Comparison of ENCODE assay signal across 8 mouse cellular contexts in genomic region chr11:31874071-31874470, GRCm38 (mm10). TPM values are rescaled to one million over a fixed set of nuclear protein-coding genes. Genes with fewer than 3 reads are reported as not detected.
DNase-seq lines count a peak whose midpoint lies in the region; ATAC-seq and TF ChIP-seq lines count a peak whose summit lies in the region.
"Had no signal": no experiment of that assay in that cellular context is flagged by ENCODE, and none has a peak within 500 bp of the region (broad histone marks: within the 10 kb centered on the region; RNA-seq: fewer than 3 reads in every experiment).

No protein-coding gene starts in this region.

- no peak for ATAC-seq in lung, embryonic 14.5 days (ENCODE audit: insufficient read depth)
- ATAC-seq in forebrain, embryonic 14.5 days, result no peak
- ATAC-seq in limb, embryonic 14.5 days (ENCODE audit: low FRiP score, low read depth), result no peak
- no peak for ATAC-seq in stomach, embryonic 14.5 days (ENCODE audit: insufficient number of reproducible peaks, insufficient read depth, low FRiP score, low read depth)

- H3K27ac ChIP-seq in lung, embryonic 14.5 days (ENCODE audit: low read depth), result no peak overlapping the region
- no peak overlapping the region for H3K27ac ChIP-seq in forebrain, embryonic 14.5 days (ENCODE audit: low read depth, low read length)
- H3K27ac ChIP-seq in limb, embryonic 14.5 days (replicated peaks; ENCODE audit: low read depth, low read length), result no peak overlapping the region
- H3K27ac ChIP-seq in stomach, embryonic 14.5 days (ENCODE audit: low read length), result no peak overlapping the region

- no peaks in the 10 kb centered on the region for H3K27me3 ChIP-seq in lung, embryonic 14.5 days (ENCODE audit: insufficient read depth, low read length)
- H3K27me3 ChIP-seq in forebrain, embryonic 14.5 days (replicated peaks; ENCODE audit: control insufficient read depth, insufficient read depth, low read length), result no peaks in the 10 kb centered on the region
- no peaks in the 10 kb centered on the region for H3K27me3 ChIP-seq in limb, embryonic 14.5 days (ENCODE audit: control insufficient read depth, insufficient read depth, low read length)
- no peaks in the 10 kb centered on the region for H3K27me3 ChIP-seq in stomach, embryonic 14.5 days (ENCODE audit: control insufficient read depth, insufficient read depth, low read length)

- TF ChIP-seq POLR2A in limb, embryonic 14.5 days (IDR thresholded peaks at IDR 0.05; ENCODE audit: borderline replicate concordance, extremely low read depth, insufficient read depth, insufficient read length), result no peak

- no peak for DNase-seq in lung, embryonic 14.5 days
- DNase-seq in lung, postnatal 14 days, result no peak
- no peak for DNase-seq in forebrain, embryonic 14.5 days (ENCODE audit: low spot score)
- DNase-seq in limb, embryonic 14.5 days (ENCODE audit: low spot score), result no peak
- DNase-seq in adrenal gland, postnatal 4 days (ENCODE audit: low spot score in 2 of 2), result no peak
- DNase-seq in thymus, postnatal 4 days, result no peak
- DNase-seq: right cerebral cortex, postnatal 4 days had no signal

- no peaks in the 10 kb centered on the region for H3K9me3 ChIP-seq in lung, embryonic 14.5 days (ENCODE audit: low read depth, low read length)
- H3K9me3 ChIP-seq in forebrain, embryonic 14.5 days (replicated peaks; ENCODE audit: control insufficient read depth, low read length), result no peaks in the 10 kb centered on the region
- H3K9me3 ChIP-seq in limb, embryonic 14.5 days (ENCODE audit: control insufficient read depth, low read length), result no peaks in the 10 kb centered on the region
- no peaks in the 10 kb centered on the region for H3K9me3 ChIP-seq in stomach, embryonic 14.5 days (ENCODE audit: control insufficient read depth, low read depth, low read length)

- H3K9ac ChIP-seq in lung, embryonic 14.5 days, result no peak overlapping the region
- peak overlapping the region; percentile 51; the same call in 1 of the 2 replicates for H3K9ac ChIP-seq in forebrain, embryonic 14.5 days (ENCODE audit: low read length)
- H3K9ac ChIP-seq in limb, embryonic 14.5 days (ENCODE audit: low read depth, low read length, severe bottlenecking), result no peak overlapping the region
- no peak overlapping the region for H3K9ac ChIP-seq in stomach, embryonic 14.5 days (replicated peaks; ENCODE audit: low read depth, low read length)

- WGBS in lung, embryonic 14.5 days, result 41% methylated on average over 2 of the region's 2 CpGs
- WGBS in forebrain, embryonic 14.5 days, result 84% methylated on average over 2 of the region's 2 CpGs
- 83% methylated on average over 2 of the region's 2 CpGs for WGBS in limb, embryonic 14.5 days
- 34% methylated on average over 2 of the region's 2 CpGs for WGBS in stomach, embryonic 14.5 days

- H3K4me1 ChIP-seq in lung, embryonic 14.5 days (ENCODE audit: insufficient read depth), result 0 out of 2 replicates have a peak, but pooled peaks cover 14% of the 10 kb centered on the region
- peaks cover 23% of the 10 kb centered on the region for H3K4me1 ChIP-seq in forebrain, embryonic 14.5 days (ENCODE audit: control insufficient read depth, insufficient read depth, low read length)
- peaks cover 21% of the 10 kb centered on the region for H3K4me1 ChIP-seq in limb, embryonic 14.5 days (ENCODE audit: control insufficient read depth, insufficient read depth, low read length)
- H3K4me1 ChIP-seq in stomach, embryonic 14.5 days (ENCODE audit: control insufficient read depth, insufficient read depth, low read length), result peaks cover 5% of the 10 kb centered on the region; the same call in 1 of the 2 replicates

- H3K4me3 ChIP-seq in lung, embryonic 14.5 days (ENCODE audit: low read depth, low read length), result peak overlapping the region; percentile 21
- H3K4me3 ChIP-seq in forebrain, embryonic 14.5 days (ENCODE audit: low read depth, low read length), result peak overlapping the region; percentile 79
- H3K4me3 ChIP-seq in limb, embryonic 14.5 days (replicated peaks; ENCODE audit: low read length), result peak overlapping the region; percentile 13
- H3K4me3 ChIP-seq in stomach, embryonic 14.5 days (ENCODE audit: low read depth, low read length), result no peak overlapping the region

- TF ChIP-seq CTCF in lung, embryonic 14.5 days (IDR thresholded peaks at IDR 0.05; ENCODE audit: low read depth), result no peak

- H3K36me3 ChIP-seq in lung, embryonic 14.5 days (ENCODE audit: insufficient read depth), result no peaks in the 10 kb centered on the region
- H3K36me3 ChIP-seq in forebrain, embryonic 14.5 days (ENCODE audit: control insufficient read depth, insufficient read depth, low read length), result no peaks in the 10 kb centered on the region
- no peaks in the 10 kb centered on the region for H3K36me3 ChIP-seq in limb, embryonic 14.5 days (ENCODE audit: control insufficient read depth, insufficient read depth, low read length)
- H3K36me3 ChIP-seq in stomach, embryonic 14.5 days (ENCODE audit: control insufficient read depth, insufficient read depth, low read length), result no peaks in the 10 kb centered on the region

- peak overlapping the region; percentile 63 for H3K4me2 ChIP-seq in lung, embryonic 14.5 days
- H3K4me2 ChIP-seq in forebrain, embryonic 14.5 days (ENCODE audit: low read length), result peak overlapping the region; percentile 71
- peak overlapping the region; percentile 47 for H3K4me2 ChIP-seq in limb, embryonic 14.5 days (replicated peaks; ENCODE audit: low read depth, low read length, severe bottlenecking)
- H3K4me2 ChIP-seq in stomach, embryonic 14.5 days (replicated peaks; ENCODE audit: low read depth, low read length), result peak overlapping the region; percentile 38; the same call in 1 of the 2 replicates

RNA-seq across cellular contexts. Expression of gene Cpeb4, which starts 2.1 kb away (rescaled TPM):
- 4.2 and 5.1 TPM in 2 replicates for polyA plus RNA-seq in lung, embryonic 14.5 days (2014; fragmentation: Nextera tagmentation; extraction: Ambion mirVana)
- 18.5 and 23.9 TPM in 2 replicates for polyA plus RNA-seq in forebrain, embryonic 14.5 days (2014; fragmentation: Nextera tagmentation; extraction: Ambion mirVana)
- polyA plus RNA-seq in limb, embryonic 14.5 days (2012; rRNA removed), result 6.5 and 7.5 TPM in 2 replicates
- 4.9 and 5.1 TPM in 2 replicates for polyA plus RNA-seq in limb, embryonic 14.5 days (2014; fragmentation: Nextera tagmentation; extraction: Ambion mirVana)
- polyA plus RNA-seq in stomach, embryonic 14.5 days (2014; fragmentation: Nextera tagmentation; extraction: Ambion mirVana), result 4.9 and 6.5 TPM in 2 replicates
- total RNA-seq in adrenal gland, postnatal 4 days (2021), result 10 to 100 TPM; 78.2 to 91.3 TPM
